Mouse (Mus musculus) stomach, postnatal 0 days (tissue): ENCODE measurements at regions not wholly inside any gene's neighbourhood (a gene's known extent, or its start where the extent isn't known, plus 50 kb on each side); places are given as distances from the start of the nearest gene placed in this dataset.
"Not testable (repeated sequence)": the region's sequence is repeated elsewhere in the genome, so short reads cannot be mapped to it uniquely, and the experiment has no call there.

Experiments
- ATAC-seq: fragments of 200-750 bp; cut with Nextera tagmentation; 2 replicates; pipeline ENCODE4 v1.8.0; 2017; ENCODE audit not compliant: low FRiP score, low TSS enrichment
- DNase-seq: peaks from one replicate; pipeline ENCODE4 v3.0.0-alpha.2; 2016; ENCODE audit warnings: low spot score
- H3K27ac ChIP-seq: fragments of 300-500 bp; sonication (generic); replicated peaks from 2 replicates; pipeline ENCODE4 v1.5.1; 2014; ENCODE audit warnings: mild to moderate bottlenecking, control low read depth
- H3K27me3 ChIP-seq: fragments of 300-500 bp; sonication (generic); 2 replicates; pipeline ENCODE4 v1.6.1; 2014; ENCODE audit warnings: low read length; ENCODE audit not compliant: control insufficient read depth, insufficient read depth
- H3K36me3 ChIP-seq: fragments of 300-500 bp; sonication (generic); 2 replicates; pipeline ENCODE4 v1.6.1; 2014; ENCODE audit warnings: low read length, mixed read lengths; ENCODE audit not compliant: control insufficient read depth, insufficient read depth
- H3K4me1 ChIP-seq: fragments of 300-500 bp; sonication (generic); replicated peaks from 2 replicates; pipeline ENCODE4 v1.6.1; 2014; ENCODE audit warnings: antibody characterized with exemption; ENCODE audit not compliant: control insufficient read depth, insufficient read depth
- H3K4me2 ChIP-seq: fragments of 300-500 bp; sonication (generic); replicated peaks from 2 replicates; pipeline ENCODE4 v1.6.1; 2014; ENCODE audit warnings: low read depth, mild to moderate bottlenecking, control low read depth, moderate library complexity
- H3K4me3 ChIP-seq: fragments of 300-500 bp; sonication (generic); 2 replicates; pipeline ENCODE4 v1.5.1; 2014; ENCODE audit warnings: low read depth, low read length, control low read depth
- H3K9ac ChIP-seq: fragments of 300-500 bp; sonication (generic); 2 replicates; pipeline ENCODE4 v1.6.1; 2014; ENCODE audit warnings: mild to moderate bottlenecking, low read length, control low read depth, mixed read lengths
- H3K9me3 ChIP-seq: fragments of 300-500 bp; sonication (generic); 2 replicates; pipeline ENCODE4 v1.6.1; 2016; ENCODE audit warnings: low read length; ENCODE audit not compliant: control insufficient read depth
- CTCF ChIP-seq: IDR thresholded peaks from 2 replicates; pipeline ENCODE4 v1.5.1; 2016; ENCODE audit warnings: antibody characterized with exemption, low read depth, mild to moderate bottlenecking, moderate library complexity
- EP300 ChIP-seq: optimal IDR thresholded peaks from 2 replicates; pipeline ENCODE3; 2016; ENCODE audit warnings: antibody characterized with exemption
- WGBS: fragments of 180-500 bp; shearing (Covaris S2); extraction: QIAGEN DNeasy Blood & Tissue Kit; methylation state at CpG from one replicate; pipeline ENCODE4 v1.1.7; 2014; 5-methylcytosine and 5-hydroxymethylcytosine counted together

DNA sequence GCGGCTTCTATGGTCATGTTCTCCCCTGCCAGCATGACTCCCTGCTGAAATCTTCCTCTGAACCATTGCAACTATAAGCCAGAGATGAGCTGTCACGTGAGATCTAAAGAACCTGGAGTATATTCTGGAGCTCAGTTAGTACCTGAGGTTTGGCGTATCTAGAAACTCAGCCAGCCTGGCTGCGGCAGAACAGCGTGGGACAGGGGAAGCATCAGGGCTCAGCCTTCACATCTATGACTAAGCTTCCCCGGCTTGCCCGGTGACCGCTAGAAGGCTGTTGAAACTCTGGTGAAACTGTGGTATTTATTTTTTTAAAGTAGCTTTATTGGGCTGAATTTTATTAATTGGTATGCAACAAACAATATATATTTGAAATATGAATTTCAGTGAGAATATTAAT lies 134.3 kb downstream of the Dll1 start:
- Histone ChIP-seq H3K9me3 (no peaks in the 10 kb centered on the region), H3K27me3 (no peaks in the 10 kb centered on the region), H3K4me3 (no peak overlapping the region), H3K36me3 (no peaks in the 10 kb centered on the region), H3K9ac (no peak overlapping the region), H3K27ac (no peak overlapping the region), H3K4me1 (no peaks in the 10 kb centered on the region), H3K4me2 (no peak overlapping the region)
- WGBS = 76% methylated on average over 8 of the region's 8 CpGs
- DNase-seq = no peak
- TF ChIP-seq CTCF = no peak
- no peak for TF ChIP-seq EP300
- ATAC-seq = no peak

DNA sequence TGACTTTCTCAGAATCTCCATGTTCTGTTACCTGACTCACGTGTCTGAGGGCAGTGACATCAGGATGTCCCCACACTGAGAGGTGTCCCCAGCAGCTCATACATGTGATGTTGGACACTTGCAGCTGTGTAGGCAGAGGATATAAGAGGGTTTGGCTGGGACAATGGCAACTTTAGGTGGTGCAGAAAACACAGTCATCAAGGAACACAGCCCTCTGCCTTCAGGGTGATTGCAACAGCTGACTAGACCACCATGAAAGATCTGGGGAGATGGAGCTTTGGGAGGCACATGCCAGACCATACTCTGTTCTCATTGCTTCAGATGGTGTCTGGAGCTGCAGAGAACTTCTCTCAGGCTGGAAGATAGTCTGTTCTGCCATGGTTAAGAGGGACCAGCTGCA lies 135.2 kb downstream of the Dll1 start:
- H3K4me1 ChIP-seq = no peaks in the 10 kb centered on the region
- no peaks in the 10 kb centered on the region for H3K27me3 ChIP-seq
- no peak overlapping the region for H3K27ac ChIP-seq
- no peak overlapping the region for H3K9ac ChIP-seq
- no peak for ATAC-seq
- H3K4me2 ChIP-seq = no peak overlapping the region
- H3K36me3 ChIP-seq = no peaks in the 10 kb centered on the region
- H3K9me3 ChIP-seq = no peaks in the 10 kb centered on the region
- TF ChIP-seq EP300 = no peak
- no peak for TF ChIP-seq CTCF
- no peak overlapping the region for H3K4me3 ChIP-seq
- 80% methylated on average over 1 of the region's 1 CpGs for WGBS
- no peak for DNase-seq

DNA sequence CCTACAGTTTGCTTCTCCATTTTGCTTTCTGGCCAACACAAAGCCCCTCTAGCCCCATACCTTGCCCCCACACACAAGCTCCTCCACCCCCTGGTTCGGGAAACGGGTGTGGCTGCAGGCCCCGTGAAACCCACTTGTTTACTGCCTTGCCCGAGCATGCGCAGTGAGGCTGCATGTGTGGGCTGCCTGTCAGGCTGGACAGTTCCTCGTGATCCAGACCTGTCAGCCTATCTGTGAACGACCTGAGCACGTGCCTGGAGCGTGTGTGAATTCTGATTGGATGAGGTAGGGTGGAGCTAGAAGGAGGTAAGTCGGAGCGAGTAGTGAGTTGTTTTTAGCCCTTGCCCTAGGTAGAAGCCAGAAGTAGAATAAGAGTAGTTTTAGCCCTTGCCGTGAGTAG lies 136.0 kb downstream of the Dll1 start:
- H3K4me2 ChIP-seq, H3K27me3 ChIP-seq, H3K4me3 ChIP-seq, ATAC-seq, DNase-seq, H3K9me3 ChIP-seq, H3K36me3 ChIP-seq, H3K27ac ChIP-seq, H3K9ac ChIP-seq, H3K4me1 ChIP-seq: not testable (repeated sequence)
- 63% methylated on average over 12 of the region's 12 CpGs for WGBS

DNA sequence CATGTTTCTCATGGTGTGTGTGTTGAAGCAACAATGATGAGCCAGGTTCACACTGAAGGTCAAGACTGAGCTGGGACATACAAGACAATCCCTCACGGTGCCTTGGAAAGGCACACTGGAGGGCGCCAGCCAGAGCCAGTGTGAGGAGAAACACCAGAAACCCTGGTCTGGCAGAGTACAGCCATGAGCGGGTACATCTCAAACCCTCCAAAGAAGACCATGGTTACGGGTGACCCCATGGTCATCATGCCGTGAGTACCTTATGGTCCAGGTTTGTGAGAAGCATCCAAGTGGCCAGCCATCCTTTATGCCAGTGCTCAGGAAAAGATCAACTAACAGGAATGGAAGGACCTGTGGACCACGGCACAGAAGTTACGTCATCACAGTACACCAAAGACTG lies 136.7 kb downstream of the Dll1 start:
- ATAC-seq (no peak), DNase-seq (no peak)
- Histone ChIP-seq H3K36me3 (no peaks in the 10 kb centered on the region), H3K9me3 (no peaks in the 10 kb centered on the region), H3K4me3 (no peak overlapping the region), H3K9ac (no peak overlapping the region), H3K4me1 (no peaks in the 10 kb centered on the region), H3K4me2 (no peak overlapping the region), H3K27ac (no peak overlapping the region), H3K27me3 (no peaks in the 10 kb centered on the region)
- 94% methylated on average over 7 of the region's 7 CpGs for WGBS
- TF ChIP-seq CTCF (no peak), EP300 (no peak)

DNA sequence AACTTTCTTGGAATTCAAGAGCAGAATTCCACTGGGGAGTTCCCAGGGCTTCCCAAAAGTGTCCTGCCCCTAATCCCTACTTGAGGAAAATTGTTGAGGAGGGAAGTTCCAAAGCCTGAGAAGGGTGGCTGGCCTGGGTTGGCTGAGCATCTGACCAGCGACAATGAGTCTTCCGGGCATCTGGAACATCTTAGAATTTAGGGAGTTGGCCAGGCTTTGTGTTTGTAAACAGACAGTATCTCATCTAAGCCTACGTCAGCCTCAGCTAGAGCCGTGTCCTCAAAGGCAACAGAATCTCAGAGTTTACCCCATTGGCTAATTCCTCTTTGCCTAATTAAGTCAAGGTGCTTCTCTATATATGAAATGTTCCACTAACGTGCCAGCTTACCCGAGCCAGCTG lies 141.6 kb downstream of the Dll1 start:
- no peak for ATAC-seq
- 64% methylated on average over 6 of the region's 6 CpGs for WGBS
- H3K4me2 ChIP-seq = no peak overlapping the region

DNA sequence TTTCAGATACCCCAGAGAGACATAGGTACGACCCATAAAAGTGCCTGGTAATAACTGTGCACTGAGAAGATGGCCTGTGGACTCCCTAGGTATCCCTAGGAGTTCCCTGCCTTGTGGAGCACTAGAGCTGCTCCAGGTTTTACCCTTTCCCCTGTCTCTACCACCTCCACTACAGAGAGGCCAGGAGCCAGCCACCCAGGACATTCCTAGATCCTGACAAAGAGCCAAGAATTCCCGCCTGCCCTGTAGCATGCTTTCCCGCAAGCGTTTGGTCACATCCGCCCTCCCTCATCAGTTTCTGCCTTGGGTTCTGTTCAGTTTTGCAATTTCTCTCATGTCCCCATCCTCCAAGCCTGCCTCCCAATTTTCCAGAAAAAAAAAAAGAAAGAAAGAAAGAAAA lies 145.5 kb downstream of the Dll1 start:
- 40% methylated on average over 5 of the region's 5 CpGs for WGBS
- DNase-seq (no peak), ATAC-seq (no peak)
- no peaks in the 10 kb centered on the region for H3K4me1 ChIP-seq
- TF ChIP-seq EP300 (no peak), CTCF (no peak)
- no peak overlapping the region for H3K27ac ChIP-seq
- no peak overlapping the region for H3K4me2 ChIP-seq
- no peaks in the 10 kb centered on the region for H3K36me3 ChIP-seq
- H3K4me3 ChIP-seq = no peak overlapping the region
- no peaks in the 10 kb centered on the region for H3K9me3 ChIP-seq
- H3K27me3 ChIP-seq = no peaks in the 10 kb centered on the region; the same call in 1 of the 2 replicates
- no peak overlapping the region for H3K9ac ChIP-seq

More for the DNA sequence above, 141.6 kb downstream of the Dll1 start:
- H3K27ac ChIP-seq = no peak overlapping the region
- no peaks in the 10 kb centered on the region for H3K36me3 ChIP-seq
- H3K27me3 ChIP-seq = no peaks in the 10 kb centered on the region; the same call in 1 of the 2 replicates
- H3K4me1 ChIP-seq = no peaks in the 10 kb centered on the region
- TF ChIP-seq CTCF = no peak
- no peak for TF ChIP-seq EP300
- DNase-seq = no peak
- H3K9me3 ChIP-seq = no peaks in the 10 kb centered on the region
- no peak overlapping the region for H3K9ac ChIP-seq
- H3K4me3 ChIP-seq = no peak overlapping the region
